Mouse (Mus musculus) frontal cortex, adult 2 months (tissue): ENCODE results near the gene Itgad. TPM values are rescaled to one million over a fixed set of nuclear protein-coding genes. Genes with fewer than 3 reads are reported as not detected.

Experiments used
- DNase-seq, 2 experiments: peaks; one replicate each; pipeline ENCODE4 v3.0.0; 2022; ENCODE audit warnings: low spot score in 1 of 2; ENCODE audit errors: extremely low spot score in 1 of 2
- polyA plus RNA-seq: library from polyadenylated mRNA; depleted of rRNA; stranded (reverse); fragments of >200 nt; gene quantifications from 2 replicates; pipeline ENCODE4 v1.2.3, GENCODE M21; 2012

The Itgad gene
- polyA plus RNA-seq, 1 experiment: 0.06 TPM

GRCm38 (mm10) chr7:128178385-128178784 lies 24.2 kb downstream of the Itgad start:
- peak; percentile 66 to 77 for DNase-seq

GRCm38 (mm10) chr7:128180126-128180525 lies 25.9 kb downstream of the Itgad start:
- DNase-seq: no peak

- DNase-seq: no peak
Observed at GRCm38 (mm10) chr7:128180546-128180945, 26.4 kb downstream of the Itgad start.

GRCm38 (mm10) chr7:128181691-128182090 lies 27.5 kb downstream of the Itgad start:
- DNase-seq: no peak

- no peak for DNase-seq
Observed at GRCm38 (mm10) chr7:128201607-128202006, 47.4 kb downstream of the Itgad start.

GRCm38 (mm10) chr7:128203071-128203470 lies 48.9 kb downstream of the Itgad start:
- DNase-seq: no peak

GRCm38 (mm10) chr7:128204179-128204578 lies 50.0 kb downstream of the Itgad start:
- DNase-seq: no peak

- no peak for DNase-seq
Observed at GRCm38 (mm10) chr7:128205695-128206094, 51.5 kb downstream of the Itgad start.

- DNase-seq: no peak
Observed at GRCm38 (mm10) chr7:128206152-128206551, 52.0 kb downstream of the Itgad start, which contains the start of gene Cox6a2. Gene Cox6a2, minus strand, starts transcription at chr7:128206387.

GRCm38 (mm10) chr7:128208187-128208586 lies 54.0 kb downstream of the Itgad start:
- peak; percentile 14 to 78 for DNase-seq

GRCm38 (mm10) chr7:128209826-128210225 lies 55.6 kb downstream of the Itgad start:
- no peak for DNase-seq

- DNase-seq: no peak
Observed at GRCm38 (mm10) chr7:128219952-128220351, 65.8 kb downstream of the Itgad start.

- DNase-seq: peak in 1 of 2 experiments; percentile 32
Observed at GRCm38 (mm10) chr7:128220936-128221335, 66.8 kb downstream of the Itgad start.

GRCm38 (mm10) chr7:128231741-128232140 lies 77.6 kb downstream of the Itgad start:
- DNase-seq: no peak

GRCm38 (mm10) chr7:128234796-128235195 lies 80.6 kb downstream of the Itgad start:
- no peak for DNase-seq

GRCm38 (mm10) chr7:128235481-128235880 lies 81.3 kb downstream of the Itgad start:
- no peak for DNase-seq

- no peak for DNase-seq
Observed at GRCm38 (mm10) chr7:128236426-128236825, 82.2 kb downstream of the Itgad start.

- DNase-seq: peak; percentile 63 to 90
Observed at GRCm38 (mm10) chr7:128236856-128237592, 82.8 kb downstream of the Itgad start, which contains the start of gene Armc5. Gene Armc5, plus strand, starts transcription at chr7:128237342.

- no peak for DNase-seq
Observed at GRCm38 (mm10) chr7:128237593-128237926, 83.4 kb downstream of the Itgad start.

- DNase-seq: peak; percentile 97 to 99
Observed at GRCm38 (mm10) chr7:128237927-128238778, 84.0 kb downstream of the Itgad start, which contains the start of gene 9130023H24Rik. Gene 9130023H24Rik, minus strand, starts transcription at chr7:128238031.

- peak in 1 of 2 experiments; percentile 49 for DNase-seq
Observed at GRCm38 (mm10) chr7:128238991-128239390, 84.8 kb downstream of the Itgad start.
